Mouse (Mus musculus) heart, postnatal 36 days (tissue): ENCODE measurements around the gene Prkca. TPM values are rescaled to one million over a fixed set of nuclear protein-coding genes. Genes with fewer than 3 reads are reported as not detected.

ENCODE experiments used
- DNase-seq, 2 experiments: peaks; one replicate each; pipeline ENCODE4 v3.0.0; 2021 to 2022
- intact Hi-C: fragments of 180-260 bp; cut with DNase I; formaldehyde crosslinking; loops from one replicate; pipeline ENCODE4 v1.15.1; 2025
- total RNA-seq, 2 experiments: library from RNA; stranded (reverse); gene quantifications; 2 replicates each; pipeline ENCODE4 v1.2.3; 2021

Prkca gene
- total RNA-seq, 2 experiments from 2014 or later, result 33.6 to 41.0 TPM

- intact Hi-C loops, result loop anchor here (10.0 kb wide), 1 partner anchor 474 kb away; no protein-coding TSS in a partner anchor
- no peak for DNase-seq
Observed at GRCm38 (mm10) chr11:107989241-107989640, 354.5 kb downstream of the Prkca start.

- intact Hi-C loops, result loop anchor here (10.0 kb wide), 1 partner anchor 471 kb away; no protein-coding TSS in a partner anchor
- DNase-seq, result no peak
Observed at GRCm38 (mm10) chr11:107985941-107986340, 357.8 kb downstream of the Prkca start.

GRCm38 (mm10) chr11:107983883-107984282, 359.8 kb downstream of the Prkca start:
- DNase-seq, result no peak
- intact Hi-C loops, result loop anchor here (5.0 to 10.0 kb wide), 2 partner anchors 357 to 469 kb away; no protein-coding TSS in a partner anchor

- DNase-seq, result no peak
- intact Hi-C loops, result loop anchor here (5.0 to 10.0 kb wide), 2 partner anchors 356 to 468 kb away; no protein-coding TSS in a partner anchor
Observed at GRCm38 (mm10) chr11:107983224-107983623, 360.5 kb downstream of the Prkca start.

- intact Hi-C loops, result loop anchor here (1.0 to 10.0 kb wide), 3 partner anchors 118 to 468 kb away; no protein-coding TSS in a partner anchor
- DNase-seq, result peak; percentile 15 to 23
Observed at GRCm38 (mm10) chr11:107982225-107982896, 361.4 kb downstream of the Prkca start.

GRCm38 (mm10) chr11:107979497-107980174, 364.1 kb downstream of the Prkca start:
- DNase-seq, result no peak
- intact Hi-C loops, result loop anchor here (5.0 to 10.0 kb wide), 2 partner anchors 352 to 465 kb away; no protein-coding TSS in a partner anchor

- intact Hi-C loops, result no loop called here
- no peak for DNase-seq
Observed at GRCm38 (mm10) chr11:107969943-107970342, 373.8 kb downstream of the Prkca start.

GRCm38 (mm10) chr11:107968147-107968546, 375.6 kb downstream of the Prkca start:
- DNase-seq, result no peak
- intact Hi-C loops, result no loop called here

GRCm38 (mm10) chr11:107966229-107966628, 377.5 kb downstream of the Prkca start:
- no peak for DNase-seq
- intact Hi-C loops, result no loop called here

GRCm38 (mm10) chr11:107965449-107965848, 378.3 kb downstream of the Prkca start:
- peak in 1 of 2 experiments; percentile 21 for DNase-seq
- intact Hi-C loops, result no loop called here

GRCm38 (mm10) chr11:107957566-107958350, 386.0 kb downstream of the Prkca start:
- intact Hi-C loops, result no loop called here
- DNase-seq, result no peak

- DNase-seq, result no peak
- intact Hi-C loops, result no loop called here
Observed at GRCm38 (mm10) chr11:107955191-107956062, 388.3 kb downstream of the Prkca start.

GRCm38 (mm10) chr11:107951431-107951830, 392.3 kb downstream of the Prkca start:
- peak; percentile 21 to 30 for DNase-seq
- intact Hi-C loops, result no loop called here

GRCm38 (mm10) chr11:107950658-107951057, 393.1 kb downstream of the Prkca start:
- intact Hi-C loops, result no loop called here
- no peak for DNase-seq

GRCm38 (mm10) chr11:107950211-107950610, 393.5 kb downstream of the Prkca start:
- peak; percentile 23 to 25 for DNase-seq
- intact Hi-C loops, result no loop called here

- no peak for DNase-seq
- intact Hi-C loops, result no loop called here
Observed at GRCm38 (mm10) chr11:107947951-107948350, 395.8 kb downstream of the Prkca start.

- DNase-seq, result no peak
- intact Hi-C loops, result no loop called here
Observed at GRCm38 (mm10) chr11:107946823-107947222, 396.9 kb downstream of the Prkca start.

- intact Hi-C loops, result no loop called here
Observed at GRCm38 (mm10) chr11:107936929-107937328, 406.8 kb downstream of the Prkca start.

GRCm38 (mm10) chr11:107931721-107932120, 412.0 kb downstream of the Prkca start:
- intact Hi-C loops, result no loop called here
- no peak for DNase-seq

More at GRCm38 (mm10) chr11:107936929-107937328, 406.8 kb downstream of the Prkca start:
- DNase-seq, result no peak

GRCm38 (mm10) chr11:107931288-107931687, 412.4 kb downstream of the Prkca start:
- DNase-seq, result no peak
- intact Hi-C loops, result no loop called here
